8 mouse cellular contexts compared by ENCODE assay signal in the genomic region with DNA sequence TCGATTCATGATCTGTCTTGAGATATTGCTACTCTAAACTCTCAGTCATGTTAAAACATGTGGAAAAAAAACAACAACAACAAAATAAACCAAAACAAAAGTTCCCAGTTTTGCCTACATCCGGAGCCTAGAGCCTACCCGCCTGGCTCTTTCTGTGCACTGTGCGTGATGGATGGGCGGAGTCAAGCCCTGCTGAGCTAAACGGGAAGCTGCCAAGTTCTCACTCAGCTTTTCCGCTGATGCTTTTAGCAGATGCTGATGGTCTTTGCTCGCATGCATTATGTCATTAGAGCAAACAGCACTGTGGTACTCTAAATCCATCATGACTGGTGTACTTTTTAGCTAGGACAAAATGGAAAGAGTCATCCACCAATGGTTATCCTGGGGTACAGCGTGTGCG. TPM values are rescaled to one million over a fixed set of nuclear protein-coding genes. Genes with fewer than 3 reads are reported as not detected.
DNase-seq lines count a peak whose midpoint lies in the region; ATAC-seq and TF ChIP-seq lines count a peak whose summit lies in the region.

No protein-coding gene starts in this region.

- TF ChIP-seq CTCF in E14TG2a.4 (conservative IDR thresholded peaks at IDR 0.05; ENCODE audit: low read length), result no peak
- TF ChIP-seq CTCF in cerebellum, adult 2 months (IDR thresholded peaks at IDR 0.05; ENCODE audit: borderline replicate concordance, insufficient read depth, low read depth, low read length), result no peak

- peak; percentile 71 for ATAC-seq in forebrain, embryonic 15.5 days (replicated peaks)
- ATAC-seq in liver, embryonic 15.5 days (ENCODE audit: insufficient read depth), result no peak

- H3K4me3 ChIP-seq in E14TG2a.4 (replicated peaks; ENCODE audit: low read length), result peak overlapping the region; percentile 43; the same call in 1 of the 2 replicates
- H3K4me3 ChIP-seq in forebrain, embryonic 15.5 days, result no peak overlapping the region
- peak overlapping the region; percentile 32; the same call in 1 of the 2 replicates for H3K4me3 ChIP-seq in hindbrain, embryonic 10.5 days
- no peak overlapping the region for H3K4me3 ChIP-seq in liver, embryonic 15.5 days (replicated peaks)
- H3K4me3 ChIP-seq in cerebellum, adult 2 months (replicated peaks; ENCODE audit: insufficient read depth, low read depth, low read length), result no peak overlapping the region

- H3K27me3 ChIP-seq in E14TG2a.4 (ENCODE audit: insufficient read depth, low read length), result no peaks in the 10 kb centered on the region
- H3K27me3 ChIP-seq in forebrain, embryonic 15.5 days, result no peaks in the 10 kb centered on the region
- H3K27me3 ChIP-seq in hindbrain, embryonic 10.5 days (ENCODE audit: insufficient read depth, poor library complexity, severe bottlenecking), result no peaks in the 10 kb centered on the region
- peaks cover 16% of the 10 kb centered on the region for H3K27me3 ChIP-seq in liver, embryonic 15.5 days
- no peaks in the 10 kb centered on the region for H3K27me3 ChIP-seq in splenic B cell, adult 2 months (ENCODE audit: control insufficient read depth, insufficient read depth, low read length, poor library complexity, severe bottlenecking)
- H3K27me3 ChIP-seq in cerebellum, adult 2 months (ENCODE audit: control insufficient read depth, insufficient read depth, low read length), result no peaks in the 10 kb centered on the region

- no peaks in the 10 kb centered on the region for H3K36me3 ChIP-seq in E14TG2a.4 (ENCODE audit: insufficient read depth, low read length)
- no peaks in the 10 kb centered on the region for H3K36me3 ChIP-seq in forebrain, embryonic 15.5 days
- no peaks in the 10 kb centered on the region for H3K36me3 ChIP-seq in hindbrain, embryonic 10.5 days
- H3K36me3 ChIP-seq in liver, embryonic 15.5 days (replicated peaks), result no peaks in the 10 kb centered on the region
- no peaks in the 10 kb centered on the region for H3K36me3 ChIP-seq in splenic B cell, adult 2 months (ENCODE audit: control insufficient read depth, insufficient read depth, low read length, poor library complexity, severe bottlenecking)

- peaks cover 9% of the 10 kb centered on the region for H3K4me1 ChIP-seq in E14TG2a.4 (replicated peaks; ENCODE audit: low read depth, low read length)
- no peaks in the 10 kb centered on the region for H3K4me1 ChIP-seq in forebrain, embryonic 15.5 days
- peaks cover 7% of the 10 kb centered on the region; the same call in 1 of the 2 replicates for H3K4me1 ChIP-seq in hindbrain, embryonic 10.5 days (replicated peaks)
- peaks cover 4% of the 10 kb centered on the region for H3K4me1 ChIP-seq in liver, embryonic 15.5 days (replicated peaks)
- no peaks in the 10 kb centered on the region for H3K4me1 ChIP-seq in cerebellum, adult 2 months (ENCODE audit: control insufficient read depth, insufficient read depth, low read length)

- H3K27ac ChIP-seq in forebrain, embryonic 15.5 days (replicated peaks), result no peak overlapping the region
- H3K27ac ChIP-seq in hindbrain, embryonic 10.5 days, result no peak overlapping the region
- no peak overlapping the region for H3K27ac ChIP-seq in liver, embryonic 15.5 days (replicated peaks)
- H3K27ac ChIP-seq in cerebellum, adult 2 months (ENCODE audit: insufficient read depth, low read length), result no peak overlapping the region

- DNase-seq in NIH3T3 (ENCODE audit: low read depth), result peak; percentile 59
- DNase-seq in hindbrain, embryonic 10.5 days (ENCODE audit: low spot score), result no peak
- DNase-seq in splenic B cell, adult 2 months (ENCODE audit: low read depth, low spot score), result peak; percentile 28
- DNase-seq in left cerebral cortex, adult 18-20 months (ENCODE audit: low spot score in 2 of 2), result no peak
- DNase-seq in cerebellum, adult 2 months, result no peak

- no peak for TF ChIP-seq POLR2A in cerebellum, adult 2 months (IDR thresholded peaks at IDR 0.05; ENCODE audit: borderline replicate concordance, insufficient read depth, low read length)

- no peaks in the 10 kb centered on the region for H3K9me3 ChIP-seq in E14TG2a.4 (ENCODE audit: low read length)
- no peaks in the 10 kb centered on the region for H3K9me3 ChIP-seq in forebrain, embryonic 15.5 days
- no peaks in the 10 kb centered on the region for H3K9me3 ChIP-seq in hindbrain, embryonic 10.5 days
- no peaks in the 10 kb centered on the region for H3K9me3 ChIP-seq in liver, embryonic 15.5 days (replicated peaks)

- H3K4me2 ChIP-seq in forebrain, embryonic 15.5 days (replicated peaks), result peak overlapping the region; percentile 36
- H3K4me2 ChIP-seq in liver, embryonic 15.5 days, result peak overlapping the region; percentile 44

- WGBS in forebrain, embryonic 15.5 days, result 30% methylated on average over 10 of the region's 10 CpGs
- WGBS in hindbrain, embryonic 10.5 days, result 35% methylated on average over 10 of the region's 10 CpGs
- WGBS in liver, embryonic 15.5 days (ENCODE audit: insufficient replicate concordance), result 30% methylated on average over 10 of the region's 10 CpGs
- WGBS in cerebellum, adult 2 months, result 20% methylated on average over 10 of the region's 10 CpGs

- H3K9ac ChIP-seq in forebrain, embryonic 15.5 days (replicated peaks), result no peak overlapping the region
- H3K9ac ChIP-seq in liver, embryonic 15.5 days, result no peak overlapping the region

RNA-seq across cellular contexts. Expression of gene Ddx59, which starts 20.6 kb away (rescaled TPM):
- polyA plus RNA-seq in forebrain, embryonic 15.5 days (2015; fragmentation: Nextera tagmentation; extraction: Ambion mirVana), result 17.4 and 18.4 TPM in 2 replicates
- 17.7 and 21.1 TPM in 2 replicates for polyA plus RNA-seq in hindbrain, embryonic 10.5 days (2016; fragmentation: Nextera tagmentation; extraction: Ambion mirVana)
- polyA plus RNA-seq in liver, embryonic 15.5 days (2015; fragmentation: Nextera tagmentation; extraction: Ambion mirVana), result 4.9 and 5.5 TPM in 2 replicates
- 10 to 100 TPM in 1 of 2 experiments, 1 to 10 TPM in 1; 9.7 to 11.8 TPM for total RNA-seq in left cerebral cortex, adult 18-20 months (2021)
- polyA plus RNA-seq in cerebellum, adult 2 months (2012; rRNA removed), result 8.0 and 8.5 TPM in 2 replicates

RNA-seq across cellular contexts. Expression of gene Camsap2, which starts 48.6 kb away (rescaled TPM):
- polyA plus RNA-seq in forebrain, embryonic 15.5 days (2015; fragmentation: Nextera tagmentation; extraction: Ambion mirVana), result 27.8 and 27.9 TPM in 2 replicates
- 13.2 and 13.3 TPM in 2 replicates for polyA plus RNA-seq in hindbrain, embryonic 10.5 days (2016; fragmentation: Nextera tagmentation; extraction: Ambion mirVana)
- polyA plus RNA-seq in liver, embryonic 15.5 days (2015; fragmentation: Nextera tagmentation; extraction: Ambion mirVana), result 5.9 and 6.5 TPM in 2 replicates
- total RNA-seq in left cerebral cortex, adult 18-20 months (2021), result 100 to 1,000 TPM; 131 to 133 TPM
- 51.1 and 51.2 TPM in 2 replicates for polyA plus RNA-seq in cerebellum, adult 2 months (2012; rRNA removed)

Comparison
In these comparisons a context has a peak if more than half of its experiments do, and no peak if none do; other contexts are left out.
1. H3K4me3 ChIP-seq: peak in E14TG2a.4 (single experiment) and hindbrain, embryonic 10.5 days (single experiment); none in forebrain, embryonic 15.5 days (single experiment), liver, embryonic 15.5 days (single experiment) and cerebellum, adult 2 months (single experiment).
2. DNase-seq: peak in NIH3T3 (single experiment) and splenic B cell, adult 2 months (single experiment); none in hindbrain, embryonic 10.5 days (single experiment), left cerebral cortex, adult 18-20 months (0 of 2) and cerebellum, adult 2 months (0 of 2).